Mouse (Mus musculus) telencephalon, adult 2 months (tissue): Measurements from ENCODE around the gene Stom.

Source experiments
- DNase-seq: peaks from one replicate; pipeline ENCODE4 v3.0.0-alpha.2; 2011; ENCODE audit warnings: low read depth, low spot score

The Stom gene

GRCm38 (mm10) chr2:35320399-35320798, 16.4 kb downstream of the Stom start:
- no peak for DNase-seq

GRCm38 (mm10) chr2:35318405-35318804, 18.4 kb downstream of the Stom start:
- no peak for DNase-seq

GRCm38 (mm10) chr2:35317604-35318003, 19.2 kb downstream of the Stom start:
- no peak for DNase-seq

GRCm38 (mm10) chr2:35314300-35314699, 22.5 kb downstream of the Stom start:
- no peak for DNase-seq

GRCm38 (mm10) chr2:35309906-35310493, 26.8 kb downstream of the Stom start:
- no peak for DNase-seq

- no peak for DNase-seq
These were observed 28.6 kb downstream of the Stom start for GRCm38 (mm10) chr2:35308166-35308565.

GRCm38 (mm10) chr2:35302049-35302885, 34.5 kb downstream of the Stom start:
- DNase-seq: no peak

- no peak for DNase-seq
These were observed 37.3 kb downstream of the Stom start for GRCm38 (mm10) chr2:35299437-35299836.

- no peak for DNase-seq
These were observed 39.0 kb downstream of the Stom start for GRCm38 (mm10) chr2:35297703-35298332.

GRCm38 (mm10) chr2:35293291-35293690, 43.5 kb downstream of the Stom start:
- no peak for DNase-seq

- DNase-seq: no peak
These were observed 44.1 kb downstream of the Stom start for GRCm38 (mm10) chr2:35292700-35293099.

- no peak for DNase-seq
These were observed 44.9 kb downstream of the Stom start for GRCm38 (mm10) chr2:35291856-35292255.

- no peak for DNase-seq
These were observed 47.8 kb downstream of the Stom start for GRCm38 (mm10) chr2:35288758-35289635.

GRCm38 (mm10) chr2:35287017-35287620, 49.7 kb downstream of the Stom start:
- no peak for DNase-seq

GRCm38 (mm10) chr2:35285209-35285608, 51.6 kb downstream of the Stom start:
- no peak for DNase-seq

- no peak for DNase-seq
These were observed 52.8 kb downstream of the Stom start for GRCm38 (mm10) chr2:35283997-35284396.

- no peak for DNase-seq
These were observed 54.6 kb downstream of the Stom start for GRCm38 (mm10) chr2:35282214-35282613.

GRCm38 (mm10) chr2:35280001-35280400, 56.8 kb downstream of the Stom start:
- DNase-seq: no peak

- no peak for DNase-seq
These were observed 58.2 kb downstream of the Stom start for GRCm38 (mm10) chr2:35278371-35279210.

GRCm38 (mm10) chr2:35277686-35278085, 59.1 kb downstream of the Stom start:
- DNase-seq: no peak
